Mouse (Mus musculus): ENCODE results near the gene T2. TPM values are rescaled to one million over a fixed set of nuclear protein-coding genes. Genes with fewer than 3 reads are reported as not detected.
"Not testable (repeated sequence)": the region's sequence is repeated elsewhere in the genome, so short reads cannot be mapped to it uniquely, and the experiment has no call there.

Gene T2
- polyA plus RNA-seq (2014; fragmentation: Nextera tagmentation; extraction: Ambion mirVana) = 0.29 and 0.43 TPM in 2 replicates

DNA sequence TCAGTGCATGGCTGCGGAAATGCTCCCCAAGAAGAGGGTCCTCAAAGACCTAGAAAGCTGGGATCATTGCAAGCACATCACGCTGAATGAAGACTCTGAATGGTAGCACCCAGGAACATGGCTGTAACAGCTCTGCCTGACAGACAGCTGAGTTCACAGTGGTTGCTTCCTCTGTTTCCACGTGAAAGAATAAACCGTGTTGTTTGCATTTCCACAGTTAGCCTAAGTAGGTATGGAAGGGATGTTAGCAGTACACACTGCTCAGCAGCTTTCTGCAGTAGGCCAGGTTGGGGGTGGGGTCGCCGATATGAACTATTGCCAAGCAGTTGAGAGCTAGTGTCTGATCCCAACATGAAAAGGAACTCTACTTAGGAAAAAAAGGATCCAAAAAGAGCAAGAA is at the start of gene T2:
T2 (plus strand) TSS at position 301 of the 400 bp plus-strand sequence.
- no peak within 1 kb of the TSS for H3K27ac ChIP-seq (ENCODE audit: low read depth, low read length)
- no peak within 1 kb of the TSS for H3K4me2 ChIP-seq
- WGBS = 84% methylated on average over 6 of the region's 6 CpGs
- no peaks in the 10 kb centered on the region for H3K4me1 ChIP-seq (replicated peaks; ENCODE audit: control insufficient read depth, insufficient read depth, low read length)
- H3K9me3 ChIP-seq (ENCODE audit: control insufficient read depth, low read length) = no peaks in the 10 kb centered on the region
- H3K9ac ChIP-seq (ENCODE audit: low read depth, low read length) = no peak within 1 kb of the TSS
- no peak for ATAC-seq (replicated peaks; ENCODE audit: low FRiP score)
- no peaks in the 10 kb centered on the region for H3K36me3 ChIP-seq (ENCODE audit: control insufficient read depth, insufficient read depth, low read length)
- no peak within 1 kb of the TSS for H3K4me3 ChIP-seq (ENCODE audit: low read depth, low read length)
- no peaks in the 10 kb centered on the region for H3K27me3 ChIP-seq (replicated peaks; ENCODE audit: control insufficient read depth, insufficient read depth, low read length)
- no peak for DNase-seq (ENCODE audit: low spot score)

DNA sequence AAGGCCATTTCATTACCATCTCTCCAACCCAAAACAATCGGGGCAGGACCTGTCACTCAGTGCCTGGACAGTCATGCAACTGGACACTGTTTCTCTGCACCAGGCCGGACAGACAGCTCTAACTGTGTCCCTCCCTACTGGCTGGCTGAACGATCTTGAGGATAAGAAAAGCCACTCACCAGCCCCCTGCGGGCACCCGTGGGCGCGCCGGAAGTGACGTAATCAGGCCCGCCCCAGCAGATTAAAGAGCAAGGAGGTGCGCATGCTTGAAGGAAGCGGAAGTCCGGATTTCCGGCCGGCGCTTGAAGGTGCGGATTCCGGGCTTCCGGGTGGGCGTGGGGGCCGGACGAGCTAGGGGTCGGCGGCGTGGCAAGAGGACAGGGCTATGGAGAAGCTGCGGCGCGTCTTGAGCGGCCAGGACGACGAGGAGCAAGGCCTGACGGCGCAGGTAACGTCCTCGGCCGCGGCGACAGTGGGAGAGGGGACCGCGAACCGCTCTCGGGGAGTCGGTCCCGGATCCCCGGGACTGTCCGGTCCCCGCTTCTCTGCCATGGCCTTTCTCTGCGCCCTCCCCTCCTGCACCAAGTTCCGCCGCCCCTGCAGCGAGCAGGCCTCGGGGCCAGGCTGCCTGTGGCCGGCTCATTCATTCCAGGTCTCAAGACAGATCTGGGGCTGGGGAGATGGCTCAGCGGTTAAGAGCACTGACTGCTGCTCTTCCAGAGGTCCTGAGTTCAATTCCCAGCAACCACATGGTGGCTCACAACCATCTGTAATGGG is 44.8 kb upstream of the T2 start, which contains the start of gene Sft2d1:
Sft2d1 (plus strand) TSS at position 265 of the 777 bp plus-strand sequence.
- DNase-seq (ENCODE audit: low spot score) = peak; percentile 93
- under 1% methylated on average over 47 of the region's 54 CpGs for WGBS

DNA sequence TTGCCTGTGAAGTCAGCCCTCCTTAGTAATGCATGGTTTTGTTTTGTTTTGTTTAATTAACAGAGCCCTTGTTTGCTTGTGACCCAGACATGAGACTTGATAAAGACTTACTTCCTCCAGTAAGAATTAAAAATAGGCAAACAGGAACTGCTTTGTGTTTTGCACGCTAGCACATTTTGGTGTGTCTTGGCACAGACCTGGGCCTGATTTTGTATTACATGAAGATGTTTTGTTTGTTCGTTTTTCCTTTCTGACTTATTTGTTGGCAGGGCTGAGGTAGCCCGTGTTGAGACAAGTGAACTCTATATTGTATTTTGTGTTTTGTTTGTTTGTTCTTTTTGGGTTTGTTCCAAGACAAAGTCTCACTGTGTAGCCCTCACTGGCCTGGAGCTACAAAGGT is 44.0 kb upstream of the T2 start:
- Histone ChIP-seq H3K9ac (ENCODE audit: low read depth, low read length) (peak overlapping the region; percentile 77), H3K27me3 (replicated peaks; ENCODE audit: control insufficient read depth, insufficient read depth, low read length) (no peaks in the 10 kb centered on the region), H3K4me3 (ENCODE audit: low read depth, low read length) (peak overlapping the region; percentile 78), H3K36me3 (ENCODE audit: control insufficient read depth, insufficient read depth, low read length) (0 out of 2 replicates have a peak, but pooled peaks cover 2% of the 10 kb centered on the region), H3K9me3 (ENCODE audit: control insufficient read depth, low read length) (no peaks in the 10 kb centered on the region), H3K4me1 (replicated peaks; ENCODE audit: control insufficient read depth, insufficient read depth, low read length) (peaks cover 12% of the 10 kb centered on the region), H3K27ac (ENCODE audit: low read depth, low read length) (no peak overlapping the region), H3K4me2 (peak overlapping the region; percentile 73)
- no peak for DNase-seq (ENCODE audit: low spot score)
- WGBS = 40% methylated on average over 3 of the region's 3 CpGs
- ATAC-seq (replicated peaks; ENCODE audit: low FRiP score) = no peak

More for the DNA sequence above, 44.8 kb upstream of the T2 start, which contains the start of gene Sft2d1:
- peak within 1 kb of the TSS; percentile 77 for H3K9ac ChIP-seq (ENCODE audit: low read depth, low read length)
- peak within 1 kb of the TSS; percentile 78 for H3K4me3 ChIP-seq (ENCODE audit: low read depth, low read length)
- no peaks in the 10 kb centered on the region for H3K9me3 ChIP-seq (ENCODE audit: control insufficient read depth, low read length)
- peak; percentile 97 for ATAC-seq (replicated peaks; ENCODE audit: low FRiP score)
- no peaks in the 10 kb centered on the region for H3K27me3 ChIP-seq (replicated peaks; ENCODE audit: control insufficient read depth, insufficient read depth, low read length)
- H3K36me3 ChIP-seq (ENCODE audit: control insufficient read depth, insufficient read depth, low read length) = 0 out of 2 replicates have a peak, but pooled peaks cover 2% of the 10 kb centered on the region
- peak within 1 kb of the TSS; percentile 73 for H3K4me2 ChIP-seq
- peak within 1 kb of the TSS; percentile 44; the same call in 1 of the 2 replicates for H3K27ac ChIP-seq (ENCODE audit: low read depth, low read length)
- H3K4me1 ChIP-seq (replicated peaks; ENCODE audit: control insufficient read depth, insufficient read depth, low read length) = peaks cover 12% of the 10 kb centered on the region

DNA sequence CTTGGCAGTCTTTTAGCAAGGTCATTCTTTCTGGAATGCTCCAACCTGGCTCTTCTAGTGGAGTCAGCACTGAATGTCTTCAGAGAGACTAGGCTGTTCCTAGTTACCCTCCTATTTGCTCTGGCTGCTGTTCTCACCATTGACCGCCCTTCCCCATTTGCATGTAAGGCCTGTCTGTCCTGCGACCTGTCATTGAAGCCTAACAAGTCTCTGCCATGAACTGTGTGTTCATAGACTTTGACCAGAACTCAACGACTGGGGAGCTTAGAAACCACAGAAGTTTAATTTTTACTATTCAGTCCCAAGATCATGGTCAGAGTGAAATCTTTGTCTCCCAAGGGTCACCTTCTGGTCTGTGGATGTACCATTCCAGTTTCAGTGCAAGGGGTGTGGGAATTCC is 41.8 kb upstream of the T2 start:
- 0 out of 2 replicates have a peak, but pooled peaks cover 2% of the 10 kb centered on the region for H3K36me3 ChIP-seq (ENCODE audit: control insufficient read depth, insufficient read depth, low read length)
- H3K4me1 ChIP-seq (replicated peaks; ENCODE audit: control insufficient read depth, insufficient read depth, low read length) = peaks cover 12% of the 10 kb centered on the region

DNA sequence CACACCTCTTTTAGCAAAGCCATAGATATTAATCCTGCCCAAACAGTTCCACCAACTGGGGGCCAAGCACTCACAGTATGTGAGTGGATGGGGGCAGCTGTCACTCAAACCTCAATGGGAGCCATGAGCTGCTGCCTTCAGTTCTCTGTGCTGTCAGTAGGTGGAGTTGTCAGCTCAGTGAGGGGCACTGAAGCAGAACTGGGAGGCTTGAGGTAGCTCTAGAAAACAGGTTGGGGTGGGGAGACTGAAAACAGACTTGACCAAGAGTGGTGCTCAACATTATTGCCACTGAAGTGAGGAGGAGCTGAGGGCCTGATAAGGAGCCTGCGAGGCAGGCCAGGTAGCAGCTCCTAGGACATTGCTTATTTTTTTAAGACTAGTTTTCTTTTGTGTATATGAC is 39.5 kb upstream of the T2 start:
- H3K4me1 ChIP-seq (replicated peaks; ENCODE audit: control insufficient read depth, insufficient read depth, low read length) = peaks cover 12% of the 10 kb centered on the region
- H3K9ac ChIP-seq (ENCODE audit: low read depth, low read length) = no peak overlapping the region
- H3K9me3 ChIP-seq (ENCODE audit: control insufficient read depth, low read length) = no peaks in the 10 kb centered on the region
- no peak for ATAC-seq (replicated peaks; ENCODE audit: low FRiP score)
- no peaks in the 10 kb centered on the region for H3K27me3 ChIP-seq (replicated peaks; ENCODE audit: control insufficient read depth, insufficient read depth, low read length)
- DNase-seq (ENCODE audit: low spot score) = no peak
- no peak overlapping the region for H3K4me3 ChIP-seq (ENCODE audit: low read depth, low read length)
- no peak overlapping the region for H3K27ac ChIP-seq (ENCODE audit: low read depth, low read length)
- no peak overlapping the region for H3K4me2 ChIP-seq
- H3K36me3 ChIP-seq (ENCODE audit: control insufficient read depth, insufficient read depth, low read length) = 0 out of 2 replicates have a peak, but pooled peaks cover 2% of the 10 kb centered on the region
- WGBS = 68% methylated on average over 1 of the region's 1 CpGs

More for the DNA sequence above, 41.8 kb upstream of the T2 start:
- H3K4me2 ChIP-seq = no peak overlapping the region
- no peak overlapping the region for H3K9ac ChIP-seq (ENCODE audit: low read depth, low read length)
- WGBS = 87% methylated on average over 3 of the region's 3 CpGs
- H3K27me3 ChIP-seq (replicated peaks; ENCODE audit: control insufficient read depth, insufficient read depth, low read length) = no peaks in the 10 kb centered on the region
- ATAC-seq (replicated peaks; ENCODE audit: low FRiP score) (no peak), DNase-seq (ENCODE audit: low spot score) (no peak)
- no peaks in the 10 kb centered on the region for H3K9me3 ChIP-seq (ENCODE audit: control insufficient read depth, low read length)
- no peak overlapping the region for H3K27ac ChIP-seq (ENCODE audit: low read depth, low read length)
- H3K4me3 ChIP-seq (ENCODE audit: low read depth, low read length) = no peak overlapping the region

DNA sequence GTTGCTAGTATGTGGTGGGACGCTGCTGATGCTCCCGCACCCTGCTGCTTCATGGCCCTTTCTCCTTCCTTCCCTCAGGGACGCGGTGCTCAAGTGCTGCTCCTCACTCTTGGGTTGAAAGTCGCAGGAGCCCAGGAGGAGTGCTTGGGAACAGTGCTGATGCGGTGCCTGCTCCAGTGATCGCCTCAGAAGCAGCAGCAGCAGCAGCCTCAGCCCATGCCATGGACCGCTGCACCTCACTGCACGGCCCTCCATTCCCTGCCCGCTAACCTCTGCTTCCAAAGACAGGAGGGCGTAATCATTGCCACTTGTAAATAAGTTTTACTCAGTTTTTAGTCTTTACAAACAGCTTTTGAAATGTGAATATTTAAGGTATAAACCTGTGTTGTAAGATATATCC is 28.9 kb upstream of the T2 start:
- H3K4me3 ChIP-seq (ENCODE audit: low read depth, low read length); H3K4me1 ChIP-seq (replicated peaks; ENCODE audit: control insufficient read depth, insufficient read depth, low read length); H3K9ac ChIP-seq (ENCODE audit: low read depth, low read length); DNase-seq (ENCODE audit: low spot score); H3K27ac ChIP-seq (ENCODE audit: low read depth, low read length); H3K4me2 ChIP-seq; ATAC-seq (replicated peaks; ENCODE audit: low FRiP score); H3K36me3 ChIP-seq (ENCODE audit: control insufficient read depth, insufficient read depth, low read length); H3K9me3 ChIP-seq (ENCODE audit: control insufficient read depth, low read length); H3K27me3 ChIP-seq (replicated peaks; ENCODE audit: control insufficient read depth, insufficient read depth, low read length): not testable (repeated sequence)
- 90% methylated on average over 10 of the region's 11 CpGs for WGBS

DNA sequence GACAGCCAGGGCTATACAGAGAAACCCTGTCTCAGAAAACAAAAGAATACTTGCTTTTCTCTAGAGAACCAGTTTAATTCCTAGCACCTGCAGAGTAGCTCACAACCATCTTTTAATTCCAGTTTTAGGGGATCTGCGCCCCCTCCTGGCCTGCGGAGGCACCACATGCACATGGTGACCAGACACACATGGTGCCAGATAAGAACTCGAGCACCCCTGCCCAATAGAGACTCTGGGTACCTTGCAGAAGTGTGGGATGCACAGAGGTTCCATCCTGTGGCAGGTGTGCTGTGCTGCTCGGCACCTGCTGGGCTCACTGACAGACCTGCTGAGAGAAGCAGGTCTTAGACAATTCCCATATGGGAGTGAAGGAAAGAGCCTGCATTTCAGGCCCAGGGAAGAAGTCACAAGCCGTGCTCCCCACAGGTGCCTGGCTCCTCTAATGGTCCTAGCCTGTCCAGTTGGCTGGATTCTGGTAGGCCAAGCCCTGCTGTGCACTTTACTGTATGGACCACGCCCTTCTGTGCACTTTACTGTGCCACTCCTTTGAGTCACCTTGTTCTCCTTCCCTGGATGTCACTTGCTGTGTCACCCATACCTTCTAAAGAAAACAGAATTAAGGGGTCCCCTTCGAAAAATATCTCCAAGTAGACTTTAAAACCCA is 27.1 kb upstream of the T2 start:
- H3K36me3 ChIP-seq (ENCODE audit: control insufficient read depth, insufficient read depth, low read length) = peaks cover 6% of the 10 kb centered on the region; the same call in 1 of the 2 replicates
- ATAC-seq (replicated peaks; ENCODE audit: low FRiP score) (no peak), DNase-seq (ENCODE audit: low spot score) (no peak)
- no peak overlapping the region for H3K4me2 ChIP-seq
- 65% methylated on average over 7 of the region's 7 CpGs for WGBS
- H3K4me1 ChIP-seq (replicated peaks; ENCODE audit: control insufficient read depth, insufficient read depth, low read length) = no peaks in the 10 kb centered on the region
- no peak overlapping the region for H3K9ac ChIP-seq (ENCODE audit: low read depth, low read length)
- H3K4me3 ChIP-seq (ENCODE audit: low read depth, low read length) = no peak overlapping the region
- no peak overlapping the region for H3K27ac ChIP-seq (ENCODE audit: low read depth, low read length)
- H3K27me3 ChIP-seq (replicated peaks; ENCODE audit: control insufficient read depth, insufficient read depth, low read length) = no peaks in the 10 kb centered on the region
- no peaks in the 10 kb centered on the region for H3K9me3 ChIP-seq (ENCODE audit: control insufficient read depth, low read length)

DNA sequence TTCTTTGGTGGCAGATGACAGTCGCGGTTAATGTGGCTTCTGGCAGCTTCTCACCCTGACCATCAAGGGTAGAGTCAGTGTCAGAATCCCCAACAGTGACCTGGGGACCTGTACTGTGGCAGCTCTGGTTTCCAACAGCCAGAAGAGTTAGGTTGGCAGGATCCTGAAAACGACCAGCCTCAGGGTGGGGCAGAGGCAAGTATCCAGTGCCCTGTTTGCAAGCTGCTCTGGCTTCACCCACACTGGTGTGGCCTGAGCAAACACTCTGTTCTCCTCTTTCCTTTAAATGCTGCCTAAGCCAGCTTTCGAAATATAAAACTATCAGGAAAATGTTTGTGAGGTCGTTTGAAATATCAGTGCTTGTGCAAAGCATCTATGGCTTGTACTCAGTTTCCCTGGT is 25.2 kb upstream of the T2 start:
- peaks cover 6% of the 10 kb centered on the region; the same call in 1 of the 2 replicates for H3K36me3 ChIP-seq (ENCODE audit: control insufficient read depth, insufficient read depth, low read length)
- 70% methylated on average over 5 of the region's 5 CpGs for WGBS
- no peaks in the 10 kb centered on the region for H3K4me1 ChIP-seq (replicated peaks; ENCODE audit: control insufficient read depth, insufficient read depth, low read length)

More for the DNA sequence above, 25.2 kb upstream of the T2 start:
- Histone ChIP-seq H3K27ac (ENCODE audit: low read depth, low read length) (no peak overlapping the region; the same call in 1 of the 2 replicates), H3K27me3 (replicated peaks; ENCODE audit: control insufficient read depth, insufficient read depth, low read length) (no peaks in the 10 kb centered on the region), H3K9ac (ENCODE audit: low read depth, low read length) (no peak overlapping the region), H3K9me3 (ENCODE audit: control insufficient read depth, low read length) (no peaks in the 10 kb centered on the region), H3K4me2 (no peak overlapping the region), H3K4me3 (ENCODE audit: low read depth, low read length) (no peak overlapping the region)
- DNase-seq (ENCODE audit: low spot score) = no peak
- no peak for ATAC-seq (replicated peaks; ENCODE audit: low FRiP score)
